Mouse (Mus musculus) lung, embryonic 15.5 days (tissue): ENCODE results near the gene Ncln. TPM values are rescaled to one million over a fixed set of nuclear protein-coding genes. Genes with fewer than 3 reads are reported as not detected.
A peak's percentile ranks its signal among the peaks of the same experiment; 100 is the strongest.

Experiments
- ATAC-seq: fragments of 200-750 bp; cut with Nextera tagmentation; 2 replicates; pipeline ENCODE4 v1.8.0; 2017; ENCODE audit warnings: moderate number of reproducible peaks, borderline replicate concordance; ENCODE audit not compliant: low FRiP score, low TSS enrichment; ENCODE audit errors: extremely low read depth
- H3K27ac ChIP-seq: fragments of 300-500 bp; sonication (generic); 2 replicates; pipeline ENCODE4 v1.5.1; 2015; ENCODE audit warnings: moderate library complexity, mild to moderate bottlenecking, inconsistent platforms
- H3K27me3 ChIP-seq: fragments of 300-500 bp; sonication (generic); 2 replicates; pipeline ENCODE4 v1.6.1; 2015; ENCODE audit warnings: inconsistent platforms
- H3K36me3 ChIP-seq: fragments of 300-500 bp; sonication (generic); 2 replicates; pipeline ENCODE4 v1.6.1; 2015; ENCODE audit warnings: inconsistent platforms
- H3K4me1 ChIP-seq: fragments of 300-500 bp; sonication (generic); 2 replicates; pipeline ENCODE4 v1.6.1; 2015; ENCODE audit warnings: inconsistent platforms
- H3K4me2 ChIP-seq: fragments of 300-500 bp; sonication (generic); 2 replicates; pipeline ENCODE4 v1.6.1; 2015; ENCODE audit warnings: inconsistent platforms, mild to moderate bottlenecking, moderate library complexity
- H3K4me3 ChIP-seq: fragments of 300-500 bp; sonication (generic); 2 replicates; pipeline ENCODE4 v1.5.1; 2015; ENCODE audit warnings: mild to moderate bottlenecking, inconsistent platforms
- H3K9ac ChIP-seq: fragments of 300-500 bp; sonication (generic); 2 replicates; pipeline ENCODE4 v1.6.1; 2015; ENCODE audit warnings: inconsistent platforms
- H3K9me3 ChIP-seq: fragments of 300-500 bp; sonication (generic); 2 replicates; pipeline ENCODE4 v1.6.1; 2016; ENCODE audit warnings: inconsistent platforms
- WGBS: fragments of 180-500 bp; shearing (Covaris S2); methylation state at CpG from one replicate; pipeline ENCODE4 v1.1.7; 2015; 5-methylcytosine and 5-hydroxymethylcytosine counted together
- polyA plus RNA-seq: library from polyadenylated mRNA; unstranded; fragments of >200 nt; fragmentation: Nextera tagmentation; extraction: Ambion mirVana; gene quantifications from 2 replicates; pipeline ENCODE4 v1.2.1, GENCODE M21; 2015

Ncln gene
- polyA plus RNA-seq: 81.8 and 82.8 TPM in 2 replicates

- peak within 1 kb of the TSS; percentile 99 for H3K4me3 ChIP-seq
- peaks cover 26% of the 10 kb centered on the region for H3K4me1 ChIP-seq
- no peaks in the 10 kb centered on the region for H3K9me3 ChIP-seq
- H3K27ac ChIP-seq: peak within 1 kb of the TSS; percentile 80
- WGBS: under 1% methylated on average over 45 of the region's 45 CpGs
- peaks cover 22% of the 10 kb centered on the region for H3K36me3 ChIP-seq
- no peaks in the 10 kb centered on the region for H3K27me3 ChIP-seq
- peak within 1 kb of the TSS; percentile 94 for H3K9ac ChIP-seq
- peak; percentile 97 for ATAC-seq
- H3K4me2 ChIP-seq: peak within 1 kb of the TSS; percentile 92
Measured at GRCm38 (mm10) chr10:81496264-81496901, at the start of gene Ncln. Ncln (minus strand) TSS chr10:81496392.

GRCm38 (mm10) chr10:81545161-81545747 is 49.1 kb upstream of the Ncln start, which contains the start of gene Gna11:
Gna11 (minus strand) TSS chr10:81545190.
- H3K4me3 ChIP-seq: peak within 1 kb of the TSS; percentile 83
- H3K4me1 ChIP-seq: peaks cover 36% of the 10 kb centered on the region
- H3K27ac ChIP-seq: peak within 1 kb of the TSS; percentile 84
- peak within 1 kb of the TSS; percentile 86 for H3K4me2 ChIP-seq
- ATAC-seq: peak; percentile 96
- H3K9me3 ChIP-seq: no peaks in the 10 kb centered on the region
- WGBS: 2% methylated on average over 53 of the region's 59 CpGs
- H3K27me3 ChIP-seq: no peaks in the 10 kb centered on the region
- H3K9ac ChIP-seq: peak within 1 kb of the TSS; percentile 74
- no peaks in the 10 kb centered on the region for H3K36me3 ChIP-seq

GRCm38 (mm10) chr10:81544296-81545160 is 48.3 kb upstream of the Ncln start:
- peak overlapping the region; percentile 86 for H3K4me2 ChIP-seq
- peak overlapping the region; percentile 64 for H3K27ac ChIP-seq
- no peaks in the 10 kb centered on the region for H3K9me3 ChIP-seq
- peak overlapping the region; percentile 74 for H3K9ac ChIP-seq
- peaks cover 36% of the 10 kb centered on the region for H3K4me1 ChIP-seq
- ATAC-seq: no peak; the same call in 1 of the 2 replicates
- no peaks in the 10 kb centered on the region for H3K27me3 ChIP-seq
- peak overlapping the region; percentile 83 for H3K4me3 ChIP-seq
- under 1% methylated on average over 67 of the region's 93 CpGs for WGBS
- H3K36me3 ChIP-seq: no peaks in the 10 kb centered on the region

- H3K9me3 ChIP-seq: no peaks in the 10 kb centered on the region
- no peaks in the 10 kb centered on the region for H3K27me3 ChIP-seq
- H3K4me3 ChIP-seq: peak overlapping the region; percentile 83
- peaks cover 36% of the 10 kb centered on the region for H3K4me1 ChIP-seq
- H3K36me3 ChIP-seq: no peaks in the 10 kb centered on the region
- WGBS: 73% methylated on average over 1 of the region's 1 CpGs
- no peak overlapping the region for H3K27ac ChIP-seq
- H3K4me2 ChIP-seq: peak overlapping the region; percentile 86
- ATAC-seq: no peak
- peak overlapping the region; percentile 74 for H3K9ac ChIP-seq
Measured at GRCm38 (mm10) chr10:81543633-81544032, 47.4 kb upstream of the Ncln start.

- ATAC-seq: no peak
- no peaks in the 10 kb centered on the region for H3K27me3 ChIP-seq
- H3K4me1 ChIP-seq: peaks cover 36% of the 10 kb centered on the region
- no peak overlapping the region for H3K27ac ChIP-seq
- peak overlapping the region; percentile 86 for H3K4me2 ChIP-seq
- 75% methylated on average over 7 of the region's 7 CpGs for WGBS
- peak overlapping the region; percentile 83; the same call in 1 of the 2 replicates for H3K4me3 ChIP-seq
- H3K9ac ChIP-seq: peak overlapping the region; percentile 74
- H3K36me3 ChIP-seq: no peaks in the 10 kb centered on the region
- H3K9me3 ChIP-seq: no peaks in the 10 kb centered on the region
Measured at GRCm38 (mm10) chr10:81542727-81543460, 46.7 kb upstream of the Ncln start.

GRCm38 (mm10) chr10:81541803-81542202 is 45.6 kb upstream of the Ncln start:
- H3K27ac ChIP-seq: peak overlapping the region; percentile 58
- H3K4me2 ChIP-seq: peak overlapping the region; percentile 30; the same call in 1 of the 2 replicates
- H3K4me1 ChIP-seq: peaks cover 36% of the 10 kb centered on the region
- H3K27me3 ChIP-seq: no peaks in the 10 kb centered on the region
- H3K36me3 ChIP-seq: no peaks in the 10 kb centered on the region
- H3K9me3 ChIP-seq: no peaks in the 10 kb centered on the region
- no peak overlapping the region for H3K4me3 ChIP-seq
- H3K9ac ChIP-seq: peak overlapping the region; percentile 29
- 49% methylated on average over 10 of the region's 10 CpGs for WGBS
- ATAC-seq: no peak

- H3K4me2 ChIP-seq: peak overlapping the region; percentile 30; the same call in 1 of the 2 replicates
- no peak for ATAC-seq
- no peaks in the 10 kb centered on the region for H3K9me3 ChIP-seq
- H3K27me3 ChIP-seq: no peaks in the 10 kb centered on the region
- H3K27ac ChIP-seq: no peak overlapping the region
- H3K36me3 ChIP-seq: no peaks in the 10 kb centered on the region
- H3K9ac ChIP-seq: no peak overlapping the region
- no peak overlapping the region for H3K4me3 ChIP-seq
- WGBS: 69% methylated on average over 5 of the region's 5 CpGs
- H3K4me1 ChIP-seq: peaks cover 35% of the 10 kb centered on the region
Measured at GRCm38 (mm10) chr10:81541363-81541762, 45.2 kb upstream of the Ncln start.

- ATAC-seq: no peak
- Histone ChIP-seq H3K4me2 (no peak overlapping the region), H3K9ac (no peak overlapping the region), H3K4me1 (peaks cover 23% of the 10 kb centered on the region), H3K27ac (no peak overlapping the region), H3K4me3 (no peak overlapping the region), H3K27me3 (no peaks in the 10 kb centered on the region), H3K36me3 (no peaks in the 10 kb centered on the region), H3K9me3 (no peaks in the 10 kb centered on the region)
- 65% methylated on average over 3 of the region's 3 CpGs for WGBS
Measured at GRCm38 (mm10) chr10:81538321-81539048, 42.3 kb upstream of the Ncln start.

GRCm38 (mm10) chr10:81537429-81537828 is 41.2 kb upstream of the Ncln start:
- no peak overlapping the region for H3K4me2 ChIP-seq

GRCm38 (mm10) chr10:81536734-81537133 is 40.5 kb upstream of the Ncln start:
- Histone ChIP-seq H3K4me3 (no peak overlapping the region), H3K27me3 (no peaks in the 10 kb centered on the region), H3K36me3 (peaks cover 15% of the 10 kb centered on the region), H3K4me1 (peaks cover 5% of the 10 kb centered on the region), H3K4me2 (no peak overlapping the region), H3K9ac (no peak overlapping the region), H3K9me3 (no peaks in the 10 kb centered on the region), H3K27ac (no peak overlapping the region)
- WGBS: 80% methylated on average over 6 of the region's 6 CpGs
- ATAC-seq: no peak

More at GRCm38 (mm10) chr10:81537429-81537828, 41.2 kb upstream of the Ncln start:
- Histone ChIP-seq H3K27me3 (no peaks in the 10 kb centered on the region), H3K27ac (no peak overlapping the region), H3K4me3 (no peak overlapping the region), H3K4me1 (peaks cover 12% of the 10 kb centered on the region), H3K9ac (no peak overlapping the region), H3K36me3 (peaks cover 9% of the 10 kb centered on the region), H3K9me3 (no peaks in the 10 kb centered on the region)
- no peak for ATAC-seq
- WGBS: 83% methylated on average over 2 of the region's 2 CpGs
